Mouse (Mus musculus) heart, embryonic 13.5 days (tissue): ENCODE measurements around the gene Gabrb1. TPM values are rescaled to one million over a fixed set of nuclear protein-coding genes. Genes with fewer than 3 reads are reported as not detected.

Experiments
- ATAC-seq: fragments of 200-750 bp; cut with Nextera tagmentation; 2 replicates; pipeline ENCODE4 v1.8.0; 2017; ENCODE audit warnings: moderate TSS enrichment; ENCODE audit not compliant: insufficient number of reproducible peaks, low FRiP score, low TSS enrichment; ENCODE audit errors: extremely low read depth
- H3K27ac ChIP-seq: fragments of 300-500 bp; sonication (generic); replicated peaks from 2 replicates; pipeline ENCODE4 v1.5.1; 2015; ENCODE audit warnings: moderate library complexity, mild to moderate bottlenecking, inconsistent platforms
- H3K27me3 ChIP-seq: fragments of 300-500 bp; sonication (generic); replicated peaks from 2 replicates; pipeline ENCODE4 v1.6.1; 2015; ENCODE audit warnings: mild to moderate bottlenecking, inconsistent platforms
- H3K36me3 ChIP-seq: fragments of 300-500 bp; sonication (generic); 2 replicates; pipeline ENCODE4 v1.6.1; 2015; ENCODE audit warnings: mild to moderate bottlenecking, inconsistent platforms
- H3K4me1 ChIP-seq: fragments of 300-500 bp; sonication (generic); 2 replicates; pipeline ENCODE4 v1.6.1; 2015; ENCODE audit warnings: inconsistent platforms
- H3K4me2 ChIP-seq: fragments of 300-500 bp; sonication (generic); 2 replicates; pipeline ENCODE4 v1.6.1; 2015; ENCODE audit warnings: inconsistent platforms, mild to moderate bottlenecking, moderate library complexity
- H3K4me3 ChIP-seq: fragments of 300-500 bp; sonication (generic); 2 replicates; pipeline ENCODE4 v1.5.1; 2015; ENCODE audit warnings: moderate library complexity, mild to moderate bottlenecking, inconsistent platforms
- H3K9ac ChIP-seq: fragments of 300-500 bp; sonication (generic); 2 replicates; pipeline ENCODE4 v1.6.1; 2015; ENCODE audit warnings: inconsistent platforms, mild to moderate bottlenecking, moderate library complexity
- H3K9me3 ChIP-seq: fragments of 300-500 bp; sonication (generic); 2 replicates; pipeline ENCODE4 v1.6.1; 2016; ENCODE audit warnings: inconsistent platforms
- WGBS: fragments of 180-500 bp; shearing (Covaris S2); methylation state at CpG from one replicate; pipeline ENCODE4 v1.1.7; 2015; ENCODE audit warnings: mixed read lengths; 5-methylcytosine and 5-hydroxymethylcytosine counted together
- polyA plus RNA-seq: library from polyadenylated mRNA; unstranded; fragments of >200 nt; fragmentation: Nextera tagmentation; extraction: Ambion mirVana; gene quantifications from 2 replicates; pipeline ENCODE4 v1.2.1, GENCODE M21; 2015

Gene Gabrb1
- polyA plus RNA-seq, 1 experiment from 2014 or later, result 1.3 TPM

GRCm38 (mm10) chr5:71699696-71700467, 42.0 kb downstream of the Gabrb1 start:
- Histone ChIP-seq H3K36me3 (no peaks in the 10 kb centered on the region), H3K9me3 (no peaks in the 10 kb centered on the region), H3K27ac (no peak overlapping the region), H3K9ac (peak overlapping the region; percentile 82; the same call in 1 of the 2 replicates), H3K4me2 (peak overlapping the region; percentile 84), H3K27me3 (peaks cover 17% of the 10 kb centered on the region), H3K4me1 (peaks cover 6% of the 10 kb centered on the region; the same call in 1 of the 2 replicates), H3K4me3 (peak overlapping the region; percentile 59)
- WGBS, result 1% methylated on average over 19 of the region's 19 CpGs
- no peak for ATAC-seq

- Histone ChIP-seq H3K4me1 (peaks cover 6% of the 10 kb centered on the region; the same call in 1 of the 2 replicates), H3K27ac (no peak overlapping the region), H3K27me3 (peaks cover 17% of the 10 kb centered on the region), H3K36me3 (no peaks in the 10 kb centered on the region), H3K9me3 (no peaks in the 10 kb centered on the region), H3K9ac (peak overlapping the region; percentile 82), H3K4me3 (peak overlapping the region; percentile 59), H3K4me2 (peak overlapping the region; percentile 84)
- under 1% methylated on average over 46 of the region's 46 CpGs for WGBS
- peak; percentile 68 for ATAC-seq
These were observed 42.8 kb downstream of the Gabrb1 start for GRCm38 (mm10) chr5:71700468-71701272.

DNA sequence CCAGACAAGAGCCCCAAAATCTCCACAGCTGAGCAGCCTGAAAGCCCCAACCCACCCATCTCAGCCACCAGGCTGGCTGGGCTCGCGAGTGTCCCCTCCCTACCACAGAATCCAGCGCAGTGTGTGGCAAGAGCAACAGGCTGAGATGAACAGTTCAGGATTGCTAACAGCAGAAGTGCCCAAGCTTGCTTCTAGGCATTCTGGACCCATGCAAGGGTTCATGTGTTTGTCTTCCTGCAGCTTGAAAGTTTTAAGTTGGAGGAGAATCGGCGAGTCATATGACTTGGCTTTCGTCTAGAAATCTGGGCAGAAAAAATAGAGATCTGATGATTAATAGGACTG, 43.3 kb downstream of the Gabrb1 start:
- H3K27ac ChIP-seq, result no peak overlapping the region
- 2% methylated on average over 6 of the region's 6 CpGs for WGBS
- peak overlapping the region; percentile 82 for H3K9ac ChIP-seq
- no peaks in the 10 kb centered on the region for H3K9me3 ChIP-seq
- H3K4me3 ChIP-seq, result peak overlapping the region; percentile 59
- ATAC-seq, result no peak
- H3K27me3 ChIP-seq, result peaks cover 17% of the 10 kb centered on the region
- no peaks in the 10 kb centered on the region for H3K36me3 ChIP-seq
- H3K4me2 ChIP-seq, result peak overlapping the region; percentile 84
- peaks cover 6% of the 10 kb centered on the region; the same call in 1 of the 2 replicates for H3K4me1 ChIP-seq

GRCm38 (mm10) chr5:71732931-71733792, 75.2 kb downstream of the Gabrb1 start:
- no peak overlapping the region for H3K27ac ChIP-seq
- no peaks in the 10 kb centered on the region for H3K9me3 ChIP-seq
- no peak overlapping the region for H3K4me2 ChIP-seq
- no peaks in the 10 kb centered on the region for H3K27me3 ChIP-seq
- WGBS, result 76% methylated on average over 8 of the region's 8 CpGs
- ATAC-seq, result no peak
- H3K9ac ChIP-seq, result no peak overlapping the region
- no peak overlapping the region for H3K4me3 ChIP-seq
- no peaks in the 10 kb centered on the region for H3K4me1 ChIP-seq
- no peaks in the 10 kb centered on the region for H3K36me3 ChIP-seq

- H3K27me3 ChIP-seq, result no peaks in the 10 kb centered on the region
- no peaks in the 10 kb centered on the region for H3K4me1 ChIP-seq
- H3K27ac ChIP-seq, result no peak overlapping the region
- no peaks in the 10 kb centered on the region for H3K36me3 ChIP-seq
- ATAC-seq, result no peak
- no peak overlapping the region for H3K9ac ChIP-seq
- 75% methylated on average over 2 of the region's 2 CpGs for WGBS
- no peaks in the 10 kb centered on the region for H3K9me3 ChIP-seq
- no peak overlapping the region for H3K4me2 ChIP-seq
- H3K4me3 ChIP-seq, result no peak overlapping the region
These were observed 89.5 kb downstream of the Gabrb1 start for GRCm38 (mm10) chr5:71747411-71747810.

- Histone ChIP-seq H3K36me3 (no peaks in the 10 kb centered on the region), H3K9me3 (no peaks in the 10 kb centered on the region), H3K9ac (no peak overlapping the region), H3K27ac (no peak overlapping the region), H3K4me2 (no peak overlapping the region), H3K27me3 (no peaks in the 10 kb centered on the region), H3K4me1 (no peaks in the 10 kb centered on the region), H3K4me3 (no peak overlapping the region)
- 68% methylated on average over 5 of the region's 5 CpGs for WGBS
- no peak for ATAC-seq
These were observed 96.1 kb downstream of the Gabrb1 start for GRCm38 (mm10) chr5:71753966-71754365.

- H3K27me3 ChIP-seq, result no peaks in the 10 kb centered on the region
- H3K36me3 ChIP-seq, result no peaks in the 10 kb centered on the region
- no peak overlapping the region for H3K27ac ChIP-seq
- no peak overlapping the region for H3K4me3 ChIP-seq
- H3K4me2 ChIP-seq, result no peak overlapping the region
- H3K4me1 ChIP-seq, result no peaks in the 10 kb centered on the region
- no peaks in the 10 kb centered on the region for H3K9me3 ChIP-seq
- 81% methylated on average over 6 of the region's 6 CpGs for WGBS
- no peak for ATAC-seq
- no peak overlapping the region for H3K9ac ChIP-seq
These were observed 103.2 kb downstream of the Gabrb1 start for GRCm38 (mm10) chr5:71761105-71761504.

- Histone ChIP-seq H3K4me1 (no peaks in the 10 kb centered on the region), H3K9ac (no peak overlapping the region), H3K36me3 (no peaks in the 10 kb centered on the region), H3K9me3 (no peaks in the 10 kb centered on the region), H3K27me3 (no peaks in the 10 kb centered on the region), H3K27ac (no peak overlapping the region), H3K4me2 (no peak overlapping the region), H3K4me3 (no peak overlapping the region)
- ATAC-seq, result no peak
- 49% methylated on average over 2 of the region's 2 CpGs for WGBS
These were observed 123.7 kb downstream of the Gabrb1 start for GRCm38 (mm10) chr5:71781514-71782179.

DNA sequence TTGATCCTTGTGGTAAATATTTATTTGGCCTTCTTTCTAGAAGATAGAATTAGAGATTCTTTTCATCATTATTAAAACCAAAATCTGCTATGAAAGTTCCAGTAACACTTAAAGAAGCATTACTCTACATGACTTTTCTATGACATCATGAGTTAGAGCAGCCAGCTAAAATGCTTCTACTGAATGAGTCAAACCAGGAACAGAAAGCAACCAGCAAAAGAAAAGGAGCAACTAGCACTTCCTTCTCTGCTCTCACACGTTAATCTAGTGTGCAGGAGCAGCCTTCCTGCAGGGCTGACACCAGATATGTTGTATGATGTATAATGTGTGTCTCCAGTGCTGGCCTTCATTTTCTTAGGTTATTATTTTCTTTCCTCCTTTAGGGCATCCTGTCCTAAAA, 164.9 kb downstream of the Gabrb1 start:
- WGBS, result 27% methylated on average over 1 of the region's 1 CpGs
- ATAC-seq, result no peak

GRCm38 (mm10) chr5:71828342-71828741, 170.4 kb downstream of the Gabrb1 start:
- Histone ChIP-seq H3K27me3 (no peaks in the 10 kb centered on the region), H3K9me3 (no peaks in the 10 kb centered on the region), H3K4me2 (no peak overlapping the region), H3K9ac (no peak overlapping the region), H3K36me3 (no peaks in the 10 kb centered on the region), H3K27ac (no peak overlapping the region), H3K4me3 (no peak overlapping the region), H3K4me1 (no peaks in the 10 kb centered on the region)
- no peak for ATAC-seq

More for the DNA sequence above, 164.9 kb downstream of the Gabrb1 start:
- no peaks in the 10 kb centered on the region for H3K27me3 ChIP-seq
- H3K4me1 ChIP-seq, result no peaks in the 10 kb centered on the region
- H3K36me3 ChIP-seq, result no peaks in the 10 kb centered on the region
- H3K4me2 ChIP-seq, result no peak overlapping the region
- H3K27ac ChIP-seq, result no peak overlapping the region
- no peak overlapping the region for H3K9ac ChIP-seq
- no peaks in the 10 kb centered on the region for H3K9me3 ChIP-seq
- no peak overlapping the region for H3K4me3 ChIP-seq

GRCm38 (mm10) chr5:71828996-71829395, 171.1 kb downstream of the Gabrb1 start:
- no peaks in the 10 kb centered on the region for H3K9me3 ChIP-seq
- H3K27me3 ChIP-seq, result no peaks in the 10 kb centered on the region
- no peak overlapping the region for H3K27ac ChIP-seq
- ATAC-seq, result no peak
- no peak overlapping the region for H3K4me3 ChIP-seq
- H3K36me3 ChIP-seq, result no peaks in the 10 kb centered on the region
- H3K4me1 ChIP-seq, result no peaks in the 10 kb centered on the region
- H3K4me2 ChIP-seq, result no peak overlapping the region
- 43% methylated on average over 1 of the region's 1 CpGs for WGBS
- H3K9ac ChIP-seq, result no peak overlapping the region
